Mouse (Mus musculus): Measurements from ENCODE around the gene Dnajb2. TPM values are rescaled to one million over a fixed set of nuclear protein-coding genes. Genes with fewer than 3 reads are reported as not detected.

Gene Dnajb2
- total and polyA plus RNA-seq, 2 experiments from 2014 or later: 48.0 to 64.5 TPM

DNA sequence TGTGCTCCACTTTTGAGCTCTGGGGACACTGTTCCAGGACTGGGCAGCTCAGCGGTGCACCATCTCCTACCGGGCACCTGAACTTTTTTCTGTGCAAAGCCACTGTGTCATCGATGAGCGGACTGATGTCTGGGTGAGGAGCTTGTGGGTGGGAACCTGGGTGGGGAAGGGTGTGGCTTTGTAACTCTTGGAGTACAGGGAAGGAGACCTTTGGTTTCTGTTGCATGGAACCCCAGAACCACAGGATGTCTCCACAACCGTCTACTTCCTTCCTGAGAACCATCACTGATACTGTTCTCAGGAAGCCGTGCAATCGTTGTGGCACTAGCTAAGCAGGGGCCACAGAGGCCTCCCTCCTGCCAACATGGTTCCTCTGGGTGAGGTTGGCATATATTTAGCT lies 23.1 kb upstream of the Dnajb2 start:
- no peak overlapping the region for H3K4me2 ChIP-seq (ENCODE audit: low read depth, low read length)
- ATAC-seq (no peak), DNase-seq (ENCODE audit: low spot score) (no peak)
- H3K27ac ChIP-seq: no peak overlapping the region
- peaks cover 28% of the 10 kb centered on the region for H3K36me3 ChIP-seq (ENCODE audit: insufficient read depth, low read length)
- no peaks in the 10 kb centered on the region for H3K9me3 ChIP-seq (ENCODE audit: low read length)
- H3K27me3 ChIP-seq (ENCODE audit: insufficient read depth, low read length): no peaks in the 10 kb centered on the region
- no peak overlapping the region for H3K9ac ChIP-seq (replicated peaks; ENCODE audit: low read length)
- 93% methylated on average over 7 of the region's 7 CpGs for WGBS
- peaks cover 20% of the 10 kb centered on the region for H3K4me1 ChIP-seq (ENCODE audit: insufficient read depth, low read length)
- no peak for TF ChIP-seq CTCF (IDR thresholded peaks at IDR 0.05; ENCODE audit: low read depth)
- no peak overlapping the region for H3K4me3 ChIP-seq (ENCODE audit: low read length)

DNA sequence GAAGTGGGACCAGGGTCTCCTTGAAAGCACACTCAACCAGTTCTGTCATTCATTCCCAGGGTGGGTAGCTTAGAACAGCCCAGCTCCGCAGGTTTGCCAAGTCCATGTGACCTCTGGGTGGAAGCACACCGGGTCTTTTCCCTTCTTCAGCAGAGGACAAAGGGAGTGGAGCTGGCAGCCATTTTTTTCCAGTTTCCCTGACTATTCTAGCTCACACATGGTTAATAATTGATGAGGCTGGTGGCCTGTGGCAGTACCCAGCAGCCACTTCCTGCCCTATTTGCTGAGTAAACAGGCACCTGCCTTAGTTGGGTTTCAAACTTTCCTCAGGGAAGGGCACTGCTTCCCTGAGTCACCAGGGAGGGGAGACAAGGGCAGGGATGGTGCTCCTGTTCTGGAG lies 21.8 kb upstream of the Dnajb2 start:
- Histone ChIP-seq H3K9ac (replicated peaks; ENCODE audit: low read length) (no peak overlapping the region), H3K27ac (peak overlapping the region; percentile 48; the same call in 1 of the 2 replicates), H3K4me1 (ENCODE audit: insufficient read depth, low read length) (peaks cover 12% of the 10 kb centered on the region), H3K9me3 (ENCODE audit: low read length) (no peaks in the 10 kb centered on the region), H3K27me3 (ENCODE audit: insufficient read depth, low read length) (no peaks in the 10 kb centered on the region), H3K4me3 (ENCODE audit: low read length) (no peak overlapping the region), H3K4me2 (ENCODE audit: low read depth, low read length) (no peak overlapping the region), H3K36me3 (ENCODE audit: insufficient read depth, low read length) (peaks cover 28% of the 10 kb centered on the region)
- no peak for ATAC-seq
- 75% methylated on average over 2 of the region's 2 CpGs for WGBS
- DNase-seq (ENCODE audit: low spot score): peak; percentile 17
- no peak for TF ChIP-seq CTCF (IDR thresholded peaks at IDR 0.05; ENCODE audit: low read depth)

DNA sequence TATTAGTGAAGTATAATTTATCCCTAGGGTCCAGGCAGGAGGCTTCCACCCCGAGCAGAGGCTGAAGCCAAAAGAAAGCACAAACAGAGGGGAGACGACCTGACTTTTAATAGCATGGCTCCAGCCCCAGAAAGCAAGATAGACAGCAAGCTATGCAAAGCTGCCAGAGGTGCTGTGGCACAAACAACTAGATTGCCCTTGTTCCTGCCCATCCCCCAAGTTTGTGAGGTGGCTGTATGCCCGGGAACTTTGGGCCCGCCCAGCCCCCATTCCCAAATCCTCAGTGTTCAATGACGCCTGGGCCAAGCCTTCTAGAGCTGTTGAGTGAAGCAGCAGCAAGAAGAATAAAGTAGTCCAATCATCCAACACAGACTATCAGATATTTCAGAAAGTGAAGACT lies 21.3 kb upstream of the Dnajb2 start:
- Histone ChIP-seq H3K9ac (replicated peaks; ENCODE audit: low read length) (no peak overlapping the region), H3K4me3 (ENCODE audit: low read length) (no peak overlapping the region), H3K4me1 (ENCODE audit: insufficient read depth, low read length) (peaks cover 17% of the 10 kb centered on the region), H3K36me3 (ENCODE audit: insufficient read depth, low read length) (peaks cover 28% of the 10 kb centered on the region), H3K9me3 (ENCODE audit: low read length) (no peaks in the 10 kb centered on the region), H3K4me2 (ENCODE audit: low read depth, low read length) (no peak overlapping the region), H3K27ac (peak overlapping the region; percentile 48; the same call in 1 of the 2 replicates), H3K27me3 (ENCODE audit: insufficient read depth, low read length) (no peaks in the 10 kb centered on the region)
- TF ChIP-seq CTCF (IDR thresholded peaks at IDR 0.05; ENCODE audit: low read depth): no peak
- ATAC-seq (peak; percentile 8; the same call in 1 of the 2 replicates), DNase-seq (ENCODE audit: low spot score) (peak; percentile 60)
- WGBS: 60% methylated on average over 5 of the region's 5 CpGs

DNA sequence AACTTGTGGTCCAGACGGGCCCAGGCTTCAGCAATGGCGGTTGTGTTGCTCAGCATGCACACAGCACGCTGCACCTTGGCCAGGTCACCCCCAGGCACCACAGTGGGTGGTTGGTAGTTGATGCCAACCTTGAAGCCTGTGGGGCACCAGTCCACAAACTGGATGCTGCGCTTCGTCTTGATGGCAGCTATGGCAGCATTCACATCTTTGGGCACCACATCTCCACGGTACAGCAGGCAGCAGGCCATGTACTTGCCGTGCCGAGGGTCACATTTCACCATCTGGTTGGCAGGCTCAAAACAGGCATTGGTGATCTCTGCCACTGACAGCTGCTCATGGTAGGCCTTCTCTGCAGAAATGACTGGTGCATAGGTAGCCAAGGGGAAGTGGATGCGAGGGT lies 20.4 kb upstream of the Dnajb2 start:
- Histone ChIP-seq H3K36me3 (ENCODE audit: insufficient read depth, low read length) (peaks cover 28% of the 10 kb centered on the region), H3K9ac (replicated peaks; ENCODE audit: low read length) (no peak overlapping the region), H3K27ac (no peak overlapping the region), H3K4me3 (ENCODE audit: low read length) (no peak overlapping the region), H3K27me3 (ENCODE audit: insufficient read depth, low read length) (peaks cover 4% of the 10 kb centered on the region; the same call in 1 of the 2 replicates), H3K4me2 (ENCODE audit: low read depth, low read length) (no peak overlapping the region), H3K4me1 (ENCODE audit: insufficient read depth, low read length) (peaks cover 14% of the 10 kb centered on the region), H3K9me3 (ENCODE audit: low read length) (no peaks in the 10 kb centered on the region)
- ATAC-seq (no peak), DNase-seq (ENCODE audit: low spot score) (no peak)
- 82% methylated on average over 9 of the region's 9 CpGs for WGBS
- no peak for TF ChIP-seq CTCF (IDR thresholded peaks at IDR 0.05; ENCODE audit: low read depth)

DNA sequence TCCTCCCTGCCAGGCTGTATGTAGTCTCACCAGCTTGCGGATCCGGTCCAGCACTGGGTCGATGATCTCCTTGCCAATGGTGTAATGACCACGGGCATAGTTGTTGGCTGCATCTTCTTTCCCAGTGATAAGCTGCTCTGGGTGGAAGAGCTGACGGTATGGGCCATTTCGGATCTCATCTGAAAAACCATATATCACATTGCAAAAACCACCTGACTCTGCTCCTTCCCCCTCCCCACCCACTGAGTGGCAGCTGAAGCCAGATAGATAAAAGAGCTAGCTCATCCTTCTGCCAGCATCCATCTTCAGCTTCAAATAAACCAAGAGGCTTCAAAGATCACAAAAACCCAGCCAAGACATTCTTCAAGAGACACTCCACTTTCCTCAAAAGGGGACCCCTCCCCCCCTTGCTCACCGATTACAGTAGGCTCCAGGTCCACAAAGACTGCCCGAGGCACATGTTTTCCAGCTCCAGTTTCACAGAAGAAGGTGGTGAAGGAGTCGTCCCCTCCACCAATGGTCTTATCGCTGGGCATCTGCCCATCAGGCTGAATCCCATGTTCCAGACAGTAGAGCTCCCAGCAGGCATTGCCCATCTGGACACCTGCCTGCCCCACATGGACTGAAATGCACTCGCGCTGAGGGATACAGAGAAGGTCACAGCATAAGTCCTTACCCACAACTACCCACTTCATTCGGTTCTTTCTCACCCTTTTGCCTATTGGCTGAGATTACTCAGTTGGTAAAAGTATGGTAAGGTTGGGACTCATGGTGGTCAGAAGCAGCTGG lies 19.2 kb upstream of the Dnajb2 start:
- TF ChIP-seq CTCF (IDR thresholded peaks at IDR 0.05; ENCODE audit: low read depth): no peak
- WGBS: 73% methylated on average over 13 of the region's 13 CpGs
- H3K9me3 ChIP-seq (ENCODE audit: low read length): no peaks in the 10 kb centered on the region

DNA sequence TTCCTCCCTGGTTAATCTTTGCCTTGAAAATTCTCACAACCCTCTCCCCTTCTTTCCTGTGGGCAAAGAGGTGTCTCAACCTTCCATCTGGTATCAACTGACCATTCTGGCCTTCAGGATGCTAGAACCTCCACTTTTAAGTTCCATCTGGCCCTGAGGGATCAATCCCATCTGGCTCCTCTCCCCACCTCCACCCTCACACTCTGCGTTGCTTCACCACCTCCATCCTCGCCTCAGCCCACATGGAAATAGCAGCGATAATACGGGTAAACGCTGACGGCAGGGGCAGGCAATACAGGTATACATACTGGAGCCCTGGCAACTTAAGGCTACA lies 18.3 kb upstream of the Dnajb2 start:
- Histone ChIP-seq H3K9ac (replicated peaks; ENCODE audit: low read length) (peak overlapping the region; percentile 62; the same call in 1 of the 2 replicates), H3K9me3 (ENCODE audit: low read length) (no peaks in the 10 kb centered on the region), H3K27ac (no peak overlapping the region), H3K4me3 (ENCODE audit: low read length) (peak overlapping the region; percentile 46), H3K4me2 (ENCODE audit: low read depth, low read length) (peak overlapping the region; percentile 74), H3K36me3 (ENCODE audit: insufficient read depth, low read length) (peaks cover 23% of the 10 kb centered on the region), H3K27me3 (ENCODE audit: insufficient read depth, low read length) (peaks cover 13% of the 10 kb centered on the region; the same call in 1 of the 2 replicates), H3K4me1 (ENCODE audit: insufficient read depth, low read length) (peaks cover 5% of the 10 kb centered on the region)
- peak; percentile 3; the same call in 1 of the 2 replicates for ATAC-seq
- no peak for TF ChIP-seq CTCF (IDR thresholded peaks at IDR 0.05; ENCODE audit: low read depth)
- 6% methylated on average over 6 of the region's 6 CpGs for WGBS
- no peak for DNase-seq (ENCODE audit: low spot score)

More for the DNA sequence above, 19.2 kb upstream of the Dnajb2 start:
- Histone ChIP-seq H3K9ac (replicated peaks; ENCODE audit: low read length) (no peak overlapping the region), H3K27me3 (ENCODE audit: insufficient read depth, low read length) (peaks cover 13% of the 10 kb centered on the region; the same call in 1 of the 2 replicates), H3K27ac (no peak overlapping the region), H3K4me3 (ENCODE audit: low read length) (no peak overlapping the region), H3K4me2 (ENCODE audit: low read depth, low read length) (0 out of 2 replicates have a peak overlapping the region, but pooled peaks have one; percentile 74), H3K36me3 (ENCODE audit: insufficient read depth, low read length) (peaks cover 28% of the 10 kb centered on the region), H3K4me1 (ENCODE audit: insufficient read depth, low read length) (peaks cover 6% of the 10 kb centered on the region)
- no peak for ATAC-seq
- no peak for DNase-seq (ENCODE audit: low spot score)

Data from hindbrain, postnatal 0 days (tissue).